Mouse (Mus musculus): Measurements from ENCODE around the gene Adora3. TPM values are rescaled to one million over a fixed set of nuclear protein-coding genes. Genes with fewer than 3 reads are reported as not detected.
"Not testable (repeated sequence)": the region's sequence is repeated elsewhere in the genome, so short reads cannot be mapped to it uniquely, and the experiment has no call there.

Adora3 gene
- polyA plus RNA-seq, 1 experiment from 2014 or later, result 0.23 TPM

DNA sequence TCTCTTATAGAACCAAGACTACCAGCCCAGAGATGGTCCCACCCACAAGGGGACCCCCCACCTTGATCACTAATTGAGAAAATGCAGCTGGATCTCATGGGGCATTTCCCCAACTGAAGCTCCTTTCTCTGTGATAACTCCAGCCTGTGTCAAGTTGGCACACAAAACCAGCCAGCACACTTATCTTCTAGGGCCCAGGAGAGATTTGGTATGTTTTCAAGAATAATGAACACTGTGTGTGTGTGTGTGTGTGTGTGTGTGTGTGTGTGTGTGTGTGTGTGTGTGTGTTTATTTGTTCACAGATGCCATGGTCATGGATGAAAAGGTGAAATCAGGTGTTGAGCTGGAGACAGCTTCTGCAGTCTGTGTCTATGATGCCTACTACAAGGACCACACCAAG, 45.8 kb downstream of the Adora3 start:
- not testable (repeated sequence) for H3K9me3 ChIP-seq (ENCODE audit: control insufficient read depth, low read length); H3K4me1 ChIP-seq (replicated peaks; ENCODE audit: control insufficient read depth, insufficient read depth, low read length); H3K9ac ChIP-seq (ENCODE audit: low read depth, low read length); H3K4me3 ChIP-seq (ENCODE audit: low read depth, low read length); DNase-seq (ENCODE audit: low spot score); H3K36me3 ChIP-seq (ENCODE audit: control insufficient read depth, insufficient read depth, low read length); H3K4me2 ChIP-seq (replicated peaks; ENCODE audit: low read depth, low read length); H3K27me3 ChIP-seq (ENCODE audit: control insufficient read depth, insufficient read depth, low read length); ATAC-seq (ENCODE audit: low FRiP score); H3K27ac ChIP-seq (ENCODE audit: low read depth, low read length)

GRCm38 (mm10) chr3:105917656-105918354, 47.1 kb downstream of the Adora3 start:
- H3K27ac ChIP-seq (ENCODE audit: low read depth, low read length), result no peak overlapping the region
- DNase-seq (ENCODE audit: low spot score) (no peak), ATAC-seq (ENCODE audit: low FRiP score) (no peak)
- H3K4me1 ChIP-seq (replicated peaks; ENCODE audit: control insufficient read depth, insufficient read depth, low read length), result no peaks in the 10 kb centered on the region
- H3K27me3 ChIP-seq (ENCODE audit: control insufficient read depth, insufficient read depth, low read length), result no peaks in the 10 kb centered on the region
- H3K9me3 ChIP-seq (ENCODE audit: control insufficient read depth, low read length), result no peaks in the 10 kb centered on the region
- H3K36me3 ChIP-seq (ENCODE audit: control insufficient read depth, insufficient read depth, low read length), result no peaks in the 10 kb centered on the region
- H3K4me3 ChIP-seq (ENCODE audit: low read depth, low read length), result no peak overlapping the region
- H3K4me2 ChIP-seq (replicated peaks; ENCODE audit: low read depth, low read length), result no peak overlapping the region
- WGBS, result 63% methylated on average over 10 of the region's 10 CpGs
- H3K9ac ChIP-seq (ENCODE audit: low read depth, low read length), result no peak overlapping the region

DNA sequence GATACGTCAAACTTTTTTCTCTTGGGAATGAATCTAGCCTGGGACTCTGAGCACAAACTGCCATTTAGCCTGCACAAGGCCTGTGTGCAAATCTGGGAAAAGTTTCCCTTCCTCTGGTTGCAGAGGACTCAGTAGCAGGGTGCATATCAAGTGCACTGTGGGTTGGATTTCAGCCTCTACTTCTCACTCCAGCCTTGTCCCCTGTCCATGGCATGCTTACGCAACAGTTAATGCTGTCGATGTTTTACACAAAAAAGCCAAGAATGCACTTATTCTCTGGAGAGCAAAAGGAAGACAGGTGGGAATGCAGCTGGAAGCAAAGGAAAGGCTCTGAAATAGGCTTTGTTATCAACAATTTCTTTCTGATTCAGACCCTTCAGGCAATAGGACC, 47.7 kb downstream of the Adora3 start:
- Histone ChIP-seq H3K4me1 (replicated peaks; ENCODE audit: control insufficient read depth, insufficient read depth, low read length) (no peaks in the 10 kb centered on the region), H3K4me2 (replicated peaks; ENCODE audit: low read depth, low read length) (no peak overlapping the region), H3K27me3 (ENCODE audit: control insufficient read depth, insufficient read depth, low read length) (no peaks in the 10 kb centered on the region), H3K9ac (ENCODE audit: low read depth, low read length) (no peak overlapping the region), H3K9me3 (ENCODE audit: control insufficient read depth, low read length) (no peaks in the 10 kb centered on the region), H3K36me3 (ENCODE audit: control insufficient read depth, insufficient read depth, low read length) (no peaks in the 10 kb centered on the region), H3K4me3 (ENCODE audit: low read depth, low read length) (no peak overlapping the region), H3K27ac (ENCODE audit: low read depth, low read length) (no peak overlapping the region)
- 77% methylated on average over 3 of the region's 3 CpGs for WGBS
- ATAC-seq (ENCODE audit: low FRiP score) (no peak), DNase-seq (ENCODE audit: low spot score) (no peak)

DNA sequence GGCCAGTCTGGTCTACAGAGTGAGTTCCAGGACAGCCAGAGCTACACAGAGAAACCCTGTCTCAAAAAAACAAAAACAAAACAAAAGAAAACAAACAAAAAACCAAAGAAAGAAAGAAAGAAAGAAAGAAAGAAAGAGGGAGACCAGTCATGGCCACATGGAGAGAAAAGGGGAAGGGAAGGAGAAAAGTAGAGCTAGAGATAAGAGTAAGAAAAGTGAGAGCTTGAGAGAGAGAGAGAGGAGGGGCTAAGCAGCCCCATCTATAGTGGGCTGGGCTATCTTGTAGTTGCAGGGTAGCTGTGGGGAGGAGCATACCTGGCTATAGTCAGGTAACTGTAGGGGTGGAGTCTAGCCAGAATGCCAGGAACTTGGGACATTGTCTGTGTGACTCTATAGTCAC, 50.1 kb downstream of the Adora3 start:
- H3K4me1 ChIP-seq (replicated peaks; ENCODE audit: control insufficient read depth, insufficient read depth, low read length); H3K27ac ChIP-seq (ENCODE audit: low read depth, low read length); DNase-seq (ENCODE audit: low spot score); H3K9me3 ChIP-seq (ENCODE audit: control insufficient read depth, low read length); ATAC-seq (ENCODE audit: low FRiP score); H3K4me3 ChIP-seq (ENCODE audit: low read depth, low read length); H3K36me3 ChIP-seq (ENCODE audit: control insufficient read depth, insufficient read depth, low read length); H3K9ac ChIP-seq (ENCODE audit: low read depth, low read length); H3K27me3 ChIP-seq (ENCODE audit: control insufficient read depth, insufficient read depth, low read length); H3K4me2 ChIP-seq (replicated peaks; ENCODE audit: low read depth, low read length): not testable (repeated sequence)

- H3K27me3 ChIP-seq (ENCODE audit: control insufficient read depth, insufficient read depth, low read length), result no peaks in the 10 kb centered on the region
- WGBS, result 85% methylated on average over 2 of the region's 2 CpGs
- no peak overlapping the region for H3K9ac ChIP-seq (ENCODE audit: low read depth, low read length)
- DNase-seq (ENCODE audit: low spot score) (no peak), ATAC-seq (ENCODE audit: low FRiP score) (no peak)
- H3K27ac ChIP-seq (ENCODE audit: low read depth, low read length), result no peak overlapping the region
- H3K4me2 ChIP-seq (replicated peaks; ENCODE audit: low read depth, low read length), result no peak overlapping the region
- no peaks in the 10 kb centered on the region for H3K9me3 ChIP-seq (ENCODE audit: control insufficient read depth, low read length)
- H3K4me1 ChIP-seq (replicated peaks; ENCODE audit: control insufficient read depth, insufficient read depth, low read length), result no peaks in the 10 kb centered on the region
- no peak overlapping the region for H3K4me3 ChIP-seq (ENCODE audit: low read depth, low read length)
- H3K36me3 ChIP-seq (ENCODE audit: control insufficient read depth, insufficient read depth, low read length), result no peaks in the 10 kb centered on the region
These were observed 51.3 kb downstream of the Adora3 start for GRCm38 (mm10) chr3:105921959-105922358.

- Histone ChIP-seq H3K9ac (ENCODE audit: low read depth, low read length) (no peak overlapping the region), H3K4me2 (replicated peaks; ENCODE audit: low read depth, low read length) (no peak overlapping the region), H3K9me3 (ENCODE audit: control insufficient read depth, low read length) (no peaks in the 10 kb centered on the region), H3K36me3 (ENCODE audit: control insufficient read depth, insufficient read depth, low read length) (no peaks in the 10 kb centered on the region), H3K4me1 (replicated peaks; ENCODE audit: control insufficient read depth, insufficient read depth, low read length) (no peaks in the 10 kb centered on the region), H3K4me3 (ENCODE audit: low read depth, low read length) (no peak overlapping the region), H3K27me3 (ENCODE audit: control insufficient read depth, insufficient read depth, low read length) (no peaks in the 10 kb centered on the region), H3K27ac (ENCODE audit: low read depth, low read length) (no peak overlapping the region)
- 90% methylated on average over 9 of the region's 9 CpGs for WGBS
- DNase-seq (ENCODE audit: low spot score) (no peak), ATAC-seq (ENCODE audit: low FRiP score) (no peak)
These were observed 54.0 kb downstream of the Adora3 start for GRCm38 (mm10) chr3:105924616-105925015.

DNA sequence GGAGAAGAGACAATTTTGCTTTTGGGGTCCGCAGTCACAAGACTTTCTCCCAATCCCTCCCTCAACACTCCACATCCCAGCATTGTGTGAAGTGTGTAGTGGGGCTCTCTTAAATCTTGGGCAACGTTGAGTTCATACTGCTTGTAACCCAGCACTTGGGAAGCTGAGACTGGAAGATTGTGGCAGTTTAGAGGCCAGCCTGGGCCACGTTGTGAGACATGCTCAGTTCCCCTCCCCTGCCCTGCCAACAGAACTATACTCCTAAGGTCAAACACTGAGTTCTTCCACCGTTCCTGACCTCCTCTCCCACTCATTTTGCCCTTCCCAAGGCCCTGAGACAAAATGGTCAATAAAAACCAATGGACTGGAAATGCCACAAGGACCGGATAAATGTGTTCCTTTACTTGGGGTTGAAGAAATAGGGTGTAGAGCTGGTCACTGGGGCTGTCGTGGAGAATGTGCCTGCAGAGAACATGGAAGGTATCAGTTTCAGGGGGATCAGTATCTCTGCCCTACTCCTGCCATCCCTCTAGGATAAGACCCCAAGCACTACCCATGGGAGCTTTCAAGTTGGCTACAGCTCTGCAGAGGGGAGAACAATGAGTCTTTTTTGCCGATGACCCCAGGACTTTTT, 57.0 kb downstream of the Adora3 start:
- Histone ChIP-seq H3K9ac (ENCODE audit: low read depth, low read length) (no peak overlapping the region), H3K9me3 (ENCODE audit: control insufficient read depth, low read length) (no peaks in the 10 kb centered on the region), H3K27ac (ENCODE audit: low read depth, low read length) (no peak overlapping the region), H3K4me3 (ENCODE audit: low read depth, low read length) (no peak overlapping the region), H3K4me2 (replicated peaks; ENCODE audit: low read depth, low read length) (no peak overlapping the region), H3K27me3 (ENCODE audit: control insufficient read depth, insufficient read depth, low read length) (no peaks in the 10 kb centered on the region), H3K4me1 (replicated peaks; ENCODE audit: control insufficient read depth, insufficient read depth, low read length) (no peaks in the 10 kb centered on the region), H3K36me3 (ENCODE audit: control insufficient read depth, insufficient read depth, low read length) (no peaks in the 10 kb centered on the region)
- WGBS, result 85% methylated on average over 7 of the region's 7 CpGs
- DNase-seq (ENCODE audit: low spot score) (no peak), ATAC-seq (ENCODE audit: low FRiP score) (no peak)

DNA sequence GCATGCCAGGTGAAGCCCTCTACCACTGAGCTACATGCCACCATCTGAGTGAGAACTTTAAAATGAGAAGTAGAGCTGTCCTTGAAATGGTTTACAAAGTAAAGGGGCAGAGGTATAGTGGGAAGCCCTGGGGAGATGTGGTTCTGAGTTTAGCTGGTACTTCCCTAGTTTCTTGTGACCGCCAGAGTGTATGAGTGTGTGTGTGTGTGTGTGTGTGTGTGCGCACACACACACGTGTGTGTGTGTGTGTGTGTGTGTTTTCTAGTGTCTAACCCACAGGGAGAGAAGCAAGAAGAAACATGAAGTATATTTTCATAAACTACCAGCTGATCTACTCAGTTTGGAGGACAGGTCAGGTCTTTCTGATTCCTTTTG, 57.5 kb downstream of the Adora3 start:
- Histone ChIP-seq H3K9ac (ENCODE audit: low read depth, low read length) (no peak overlapping the region), H3K9me3 (ENCODE audit: control insufficient read depth, low read length) (no peaks in the 10 kb centered on the region), H3K4me3 (ENCODE audit: low read depth, low read length) (no peak overlapping the region), H3K4me1 (replicated peaks; ENCODE audit: control insufficient read depth, insufficient read depth, low read length) (no peaks in the 10 kb centered on the region), H3K4me2 (replicated peaks; ENCODE audit: low read depth, low read length) (no peak overlapping the region), H3K27ac (ENCODE audit: low read depth, low read length) (no peak overlapping the region), H3K36me3 (ENCODE audit: control insufficient read depth, insufficient read depth, low read length) (no peaks in the 10 kb centered on the region), H3K27me3 (ENCODE audit: control insufficient read depth, insufficient read depth, low read length) (no peaks in the 10 kb centered on the region)
- WGBS, result 92% methylated on average over 3 of the region's 3 CpGs
- ATAC-seq (ENCODE audit: low FRiP score), result no peak
- no peak for DNase-seq (ENCODE audit: low spot score)

DNA sequence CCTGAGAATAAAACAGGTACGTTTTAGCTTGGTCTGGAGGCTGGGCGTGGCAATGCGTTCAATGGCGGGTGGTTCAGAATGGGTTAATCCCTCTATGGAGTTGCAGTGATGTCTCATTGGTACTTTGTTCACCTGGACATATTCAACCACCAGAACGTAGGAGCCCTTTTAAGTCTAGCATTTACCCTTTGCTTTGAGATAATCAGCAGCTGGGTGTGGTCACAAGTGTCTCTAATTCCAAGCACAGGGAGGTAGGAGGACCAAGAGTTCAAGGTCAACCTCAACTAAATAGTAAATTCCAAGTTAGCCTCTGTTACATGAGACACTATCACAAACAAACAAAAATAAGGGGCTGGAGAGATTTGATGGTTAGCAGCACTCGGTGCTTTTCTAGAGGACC, 58.1 kb downstream of the Adora3 start:
- Histone ChIP-seq H3K27ac (ENCODE audit: low read depth, low read length) (no peak overlapping the region), H3K9me3 (ENCODE audit: control insufficient read depth, low read length) (no peaks in the 10 kb centered on the region), H3K4me2 (replicated peaks; ENCODE audit: low read depth, low read length) (no peak overlapping the region), H3K4me1 (replicated peaks; ENCODE audit: control insufficient read depth, insufficient read depth, low read length) (no peaks in the 10 kb centered on the region), H3K36me3 (ENCODE audit: control insufficient read depth, insufficient read depth, low read length) (no peaks in the 10 kb centered on the region), H3K9ac (ENCODE audit: low read depth, low read length) (no peak overlapping the region), H3K4me3 (ENCODE audit: low read depth, low read length) (no peak overlapping the region), H3K27me3 (ENCODE audit: control insufficient read depth, insufficient read depth, low read length) (no peaks in the 10 kb centered on the region)
- DNase-seq (ENCODE audit: low spot score) (no peak), ATAC-seq (ENCODE audit: low FRiP score) (no peak)
- WGBS, result 87% methylated on average over 6 of the region's 6 CpGs

Data from hindbrain, embryonic 11.5 days (tissue).